Mouse (Mus musculus) stomach, embryonic 14.5 days (tissue): ENCODE data around the gene Parm1. TPM values are rescaled to one million over a fixed set of nuclear protein-coding genes. Genes with fewer than 3 reads are reported as not detected.

Experiments
- ATAC-seq: fragments of 200-750 bp; cut with Nextera tagmentation; 2 replicates; pipeline ENCODE4 v1.8.0; 2017; ENCODE audit warnings: low read depth, moderate TSS enrichment; ENCODE audit not compliant: insufficient number of reproducible peaks, insufficient read depth, low FRiP score
- H3K27ac ChIP-seq: fragments of 300-500 bp; sonication (generic); 2 replicates; pipeline ENCODE4 v1.5.1; 2014; ENCODE audit warnings: mild to moderate bottlenecking, low read length, moderate library complexity, mixed read lengths
- H3K27me3 ChIP-seq: fragments of 300-500 bp; sonication (generic); 2 replicates; pipeline ENCODE4 v1.6.1; 2014; ENCODE audit warnings: low read length, control low read depth, mixed read lengths; ENCODE audit not compliant: control insufficient read depth, insufficient read depth
- H3K36me3 ChIP-seq: fragments of 300-500 bp; sonication (generic); 2 replicates; pipeline ENCODE4 v1.6.1; 2014; ENCODE audit warnings: mild to moderate bottlenecking, control low read depth, low read length, moderate library complexity, mixed read lengths; ENCODE audit not compliant: control insufficient read depth, insufficient read depth
- H3K4me1 ChIP-seq: fragments of 300-500 bp; sonication (generic); 2 replicates; pipeline ENCODE4 v1.6.1; 2014; ENCODE audit warnings: low read length, control low read depth, mixed read lengths; ENCODE audit not compliant: control insufficient read depth, insufficient read depth
- H3K4me2 ChIP-seq: fragments of 300-500 bp; sonication (generic); replicated peaks from 2 replicates; pipeline ENCODE4 v1.6.1; 2014; ENCODE audit warnings: low read depth, low read length, control low read depth
- H3K4me3 ChIP-seq: fragments of 300-500 bp; sonication (generic); 2 replicates; pipeline ENCODE4 v1.5.1; 2014; ENCODE audit warnings: low read depth, low read length, control low read depth
- H3K9ac ChIP-seq: fragments of 300-500 bp; sonication (generic); replicated peaks from 2 replicates; pipeline ENCODE4 v1.6.1; 2014; ENCODE audit warnings: low read depth, mild to moderate bottlenecking, control low read depth, low read length, moderate library complexity, mixed read lengths
- H3K9me3 ChIP-seq: fragments of 300-500 bp; sonication (generic); 2 replicates; pipeline ENCODE4 v1.6.1; 2016; ENCODE audit warnings: low read depth, low read length, control low read depth; ENCODE audit not compliant: control insufficient read depth
- WGBS: fragments of 180-500 bp; shearing (Covaris S2); extraction: QIAGEN DNeasy Blood & Tissue Kit; methylation state at CpG from one replicate; pipeline ENCODE4 v1.1.7; 2014; 5-methylcytosine and 5-hydroxymethylcytosine counted together
- polyA plus RNA-seq: library from polyadenylated mRNA; unstranded; fragments of >200 nt; fragmentation: Nextera tagmentation; extraction: Ambion mirVana; gene quantifications from 2 replicates; pipeline ENCODE4 v1.2.1, GENCODE M21; 2014

Parm1 gene
- polyA plus RNA-seq, 1 experiment from 2014 or later: 22.4 TPM

GRCm38 (mm10) chr5:91561394-91561793 lies 44.0 kb downstream of the Parm1 start:
- Histone ChIP-seq H3K4me1 (no peaks in the 10 kb centered on the region; the same call in 1 of the 2 replicates), H3K9ac (no peak overlapping the region), H3K4me2 (no peak overlapping the region), H3K4me3 (no peak overlapping the region), H3K27me3 (no peaks in the 10 kb centered on the region), H3K36me3 (no peaks in the 10 kb centered on the region), H3K27ac (no peak overlapping the region), H3K9me3 (no peaks in the 10 kb centered on the region)
- 84% methylated on average over 3 of the region's 3 CpGs for WGBS
- no peak for ATAC-seq

GRCm38 (mm10) chr5:91562486-91562885 lies 45.1 kb downstream of the Parm1 start:
- no peaks in the 10 kb centered on the region for H3K27me3 ChIP-seq
- ATAC-seq: no peak
- no peak overlapping the region for H3K9ac ChIP-seq
- H3K4me1 ChIP-seq: peaks cover 3% of the 10 kb centered on the region; the same call in 1 of the 2 replicates
- 71% methylated on average over 7 of the region's 7 CpGs for WGBS
- no peaks in the 10 kb centered on the region for H3K9me3 ChIP-seq
- no peak overlapping the region for H3K4me3 ChIP-seq
- H3K36me3 ChIP-seq: no peaks in the 10 kb centered on the region
- no peak overlapping the region for H3K27ac ChIP-seq
- H3K4me2 ChIP-seq: no peak overlapping the region

GRCm38 (mm10) chr5:91564054-91564453 lies 46.6 kb downstream of the Parm1 start:
- Histone ChIP-seq H3K27ac (no peak overlapping the region), H3K9ac (no peak overlapping the region), H3K4me2 (no peak overlapping the region), H3K4me1 (peaks cover 3% of the 10 kb centered on the region; the same call in 1 of the 2 replicates), H3K27me3 (no peaks in the 10 kb centered on the region), H3K9me3 (no peaks in the 10 kb centered on the region), H3K4me3 (no peak overlapping the region), H3K36me3 (no peaks in the 10 kb centered on the region)
- 35% methylated on average over 3 of the region's 3 CpGs for WGBS
- no peak for ATAC-seq

GRCm38 (mm10) chr5:91565458-91565857 lies 48.0 kb downstream of the Parm1 start:
- ATAC-seq: no peak
- Histone ChIP-seq H3K9me3 (no peaks in the 10 kb centered on the region), H3K27ac (no peak overlapping the region), H3K4me3 (no peak overlapping the region), H3K9ac (no peak overlapping the region), H3K4me1 (peaks cover 3% of the 10 kb centered on the region; the same call in 1 of the 2 replicates), H3K27me3 (no peaks in the 10 kb centered on the region), H3K36me3 (no peaks in the 10 kb centered on the region), H3K4me2 (no peak overlapping the region)
- 94% methylated on average over 3 of the region's 3 CpGs for WGBS

- no peak for ATAC-seq
- no peak overlapping the region for H3K4me2 ChIP-seq
- H3K9me3 ChIP-seq: no peaks in the 10 kb centered on the region
- no peaks in the 10 kb centered on the region for H3K36me3 ChIP-seq
- H3K9ac ChIP-seq: no peak overlapping the region
- 39% methylated on average over 3 of the region's 3 CpGs for WGBS
- H3K4me3 ChIP-seq: no peak overlapping the region
- no peak overlapping the region for H3K27ac ChIP-seq
- peaks cover 3% of the 10 kb centered on the region; the same call in 1 of the 2 replicates for H3K4me1 ChIP-seq
- no peaks in the 10 kb centered on the region for H3K27me3 ChIP-seq
Measured at GRCm38 (mm10) chr5:91566591-91566990, 49.2 kb downstream of the Parm1 start.

- no peak for ATAC-seq
Measured at GRCm38 (mm10) chr5:91574211-91574610, 56.8 kb downstream of the Parm1 start.

GRCm38 (mm10) chr5:91578924-91579323 lies 61.5 kb downstream of the Parm1 start:
- Histone ChIP-seq H3K36me3 (no peaks in the 10 kb centered on the region), H3K9me3 (no peaks in the 10 kb centered on the region), H3K4me1 (no peaks in the 10 kb centered on the region), H3K4me3 (no peak overlapping the region), H3K27ac (no peak overlapping the region), H3K27me3 (no peaks in the 10 kb centered on the region), H3K4me2 (no peak overlapping the region), H3K9ac (no peak overlapping the region)
- WGBS: 77% methylated on average over 7 of the region's 7 CpGs
- no peak for ATAC-seq

More at GRCm38 (mm10) chr5:91574211-91574610, 56.8 kb downstream of the Parm1 start:
- Histone ChIP-seq H3K4me3 (no peak overlapping the region), H3K9me3 (no peaks in the 10 kb centered on the region), H3K4me1 (no peaks in the 10 kb centered on the region), H3K9ac (no peak overlapping the region), H3K4me2 (no peak overlapping the region), H3K27ac (no peak overlapping the region), H3K36me3 (no peaks in the 10 kb centered on the region), H3K27me3 (no peaks in the 10 kb centered on the region)
- WGBS: 87% methylated on average over 2 of the region's 2 CpGs

- 92% methylated on average over 4 of the region's 4 CpGs for WGBS
- Histone ChIP-seq H3K4me3 (no peak overlapping the region), H3K4me1 (no peaks in the 10 kb centered on the region), H3K4me2 (no peak overlapping the region), H3K36me3 (no peaks in the 10 kb centered on the region), H3K27me3 (no peaks in the 10 kb centered on the region), H3K9me3 (no peaks in the 10 kb centered on the region), H3K9ac (no peak overlapping the region), H3K27ac (no peak overlapping the region)
- ATAC-seq: no peak
Measured at GRCm38 (mm10) chr5:91581799-91582198, 64.4 kb downstream of the Parm1 start.

- Histone ChIP-seq H3K27ac (no peak overlapping the region), H3K4me2 (no peak overlapping the region), H3K9me3 (no peaks in the 10 kb centered on the region; the same call in 1 of the 2 replicates), H3K4me3 (no peak overlapping the region), H3K4me1 (no peaks in the 10 kb centered on the region), H3K9ac (no peak overlapping the region), H3K27me3 (no peaks in the 10 kb centered on the region), H3K36me3 (no peaks in the 10 kb centered on the region)
- 68% methylated on average over 3 of the region's 3 CpGs for WGBS
- ATAC-seq: no peak
Measured at GRCm38 (mm10) chr5:91586206-91586605, 68.8 kb downstream of the Parm1 start.
